Mouse (Mus musculus): ENCODE measurements around the gene Gm5726.
"Not testable (repeated sequence)": the region's sequence is repeated elsewhere in the genome, so short reads cannot be mapped to it uniquely, and the experiment has no call there.

The Gm5726 gene

DNA sequence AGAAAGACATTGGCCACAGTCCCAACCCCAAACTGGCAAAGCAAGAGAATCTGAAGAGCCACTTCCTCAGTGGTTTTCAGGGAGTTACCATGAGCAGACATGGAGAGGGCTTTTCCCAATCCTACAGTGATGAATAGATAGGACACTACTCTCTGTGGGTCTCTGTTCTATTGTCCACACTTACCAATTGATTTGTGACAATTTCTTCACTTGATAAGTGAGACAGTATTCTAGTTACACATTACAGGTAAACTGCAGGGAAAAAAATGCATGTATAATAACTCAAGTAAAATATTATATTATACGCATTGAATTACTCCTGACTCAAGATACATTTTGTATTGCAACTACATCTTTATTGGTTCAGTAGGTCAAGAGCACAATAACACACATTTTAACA lies at the start of gene Gm5726:
Gm5726 (minus strand) TSS at position 101 of the 400 bp plus-strand sequence.
- DNase-seq (ENCODE audit: low spot score): not testable (repeated sequence)

DNA sequence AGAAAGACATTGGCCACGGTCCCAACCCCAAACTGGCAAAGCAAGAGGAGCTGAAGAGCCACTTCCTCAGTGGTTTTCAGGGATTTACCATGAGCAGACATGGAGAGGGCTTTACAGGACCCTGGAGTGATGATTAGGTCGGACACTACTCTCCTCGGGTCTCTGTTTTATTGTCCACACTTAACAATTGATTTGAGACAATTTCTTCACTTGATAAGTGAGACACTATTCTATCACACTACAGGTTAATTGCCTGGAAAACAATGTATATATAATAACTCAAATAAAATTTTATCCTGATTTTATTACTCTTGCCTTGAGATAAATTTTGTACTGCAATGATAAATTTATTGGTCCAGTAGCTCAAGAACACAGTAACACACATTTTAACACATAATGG lies 30.6 kb upstream of the Gm5726 start, which contains the start of gene Gm4141:
Gm4141 (minus strand) TSS at position 101 of the 400 bp plus-strand sequence.
- not testable (repeated sequence) for DNase-seq (ENCODE audit: low spot score)

DNA sequence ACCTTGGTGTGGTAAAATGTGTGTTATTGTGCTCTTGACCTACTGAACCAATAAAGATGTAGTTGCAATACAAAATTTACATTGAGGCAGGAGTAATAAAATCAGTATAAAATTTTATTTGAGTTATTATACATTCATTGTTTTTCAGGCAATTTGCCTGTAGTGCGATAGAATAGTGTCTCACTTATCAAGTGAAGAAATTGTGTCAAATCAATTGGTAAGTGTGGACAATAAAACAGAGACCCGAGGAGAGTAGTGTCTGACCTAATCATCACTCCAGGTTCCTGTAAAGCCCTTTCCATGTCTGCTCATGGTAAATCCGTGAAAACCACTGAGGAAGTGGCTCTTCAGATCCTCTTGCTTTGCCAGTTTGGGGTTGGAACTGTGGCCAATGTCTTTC lies 12.0 kb downstream of the Gm5726 start, which contains the start of gene Vmn1r104:
Vmn1r104 (plus strand) TSS at position 301 of the 400 bp plus-strand sequence.
- DNase-seq (ENCODE audit: low spot score): not testable (repeated sequence)

DNA sequence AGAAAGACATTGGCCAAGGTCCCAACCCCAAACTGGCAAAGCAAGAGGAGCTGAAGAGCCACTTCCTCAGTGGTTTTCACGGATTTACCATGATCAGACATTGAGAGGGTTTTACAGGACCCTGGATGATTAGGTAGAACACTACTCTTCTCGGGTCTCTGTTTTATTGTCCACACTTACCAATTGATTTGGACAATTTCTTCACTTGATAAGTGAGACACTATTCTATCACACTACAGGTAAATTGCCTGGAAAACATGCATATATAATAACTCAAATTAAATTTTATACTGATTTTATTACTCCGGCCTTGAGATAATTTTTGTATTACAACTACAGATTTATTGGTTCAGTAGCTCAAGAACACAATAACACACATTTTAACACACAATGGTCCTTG lies 35.1 kb downstream of the Gm5726 start, which contains the start of gene Vmn1r103:
Vmn1r103 (minus strand) TSS at position 101 of the 400 bp plus-strand sequence.
- DNase-seq (ENCODE audit: low spot score): not testable (repeated sequence)
